Mouse (Mus musculus): ENCODE measurements around the gene Slc7a8.

- TF ChIP-seq POLR2A (IDR thresholded peaks at IDR 0.05; ENCODE audit: borderline replicate concordance, control insufficient read depth, low read depth, low read length) (no peak), CTCF (IDR thresholded peaks at IDR 0.05; ENCODE audit: control insufficient read depth, insufficient read depth, low read length) (no peak)
Observed at GRCm38 (mm10) chr14:54735221-54735620, 46.5 kb downstream of the Slc7a8 start.

All from bone marrow, adult 2 months (tissue).